Mouse (Mus musculus): ENCODE measurements around the gene Ick. TPM values are rescaled to one million over a fixed set of nuclear protein-coding genes. Genes with fewer than 3 reads are reported as not detected.

Ick gene
- total and polyA plus RNA-seq, 3 experiments: 6.1 to 16.1 TPM; not detected in 1

DNA sequence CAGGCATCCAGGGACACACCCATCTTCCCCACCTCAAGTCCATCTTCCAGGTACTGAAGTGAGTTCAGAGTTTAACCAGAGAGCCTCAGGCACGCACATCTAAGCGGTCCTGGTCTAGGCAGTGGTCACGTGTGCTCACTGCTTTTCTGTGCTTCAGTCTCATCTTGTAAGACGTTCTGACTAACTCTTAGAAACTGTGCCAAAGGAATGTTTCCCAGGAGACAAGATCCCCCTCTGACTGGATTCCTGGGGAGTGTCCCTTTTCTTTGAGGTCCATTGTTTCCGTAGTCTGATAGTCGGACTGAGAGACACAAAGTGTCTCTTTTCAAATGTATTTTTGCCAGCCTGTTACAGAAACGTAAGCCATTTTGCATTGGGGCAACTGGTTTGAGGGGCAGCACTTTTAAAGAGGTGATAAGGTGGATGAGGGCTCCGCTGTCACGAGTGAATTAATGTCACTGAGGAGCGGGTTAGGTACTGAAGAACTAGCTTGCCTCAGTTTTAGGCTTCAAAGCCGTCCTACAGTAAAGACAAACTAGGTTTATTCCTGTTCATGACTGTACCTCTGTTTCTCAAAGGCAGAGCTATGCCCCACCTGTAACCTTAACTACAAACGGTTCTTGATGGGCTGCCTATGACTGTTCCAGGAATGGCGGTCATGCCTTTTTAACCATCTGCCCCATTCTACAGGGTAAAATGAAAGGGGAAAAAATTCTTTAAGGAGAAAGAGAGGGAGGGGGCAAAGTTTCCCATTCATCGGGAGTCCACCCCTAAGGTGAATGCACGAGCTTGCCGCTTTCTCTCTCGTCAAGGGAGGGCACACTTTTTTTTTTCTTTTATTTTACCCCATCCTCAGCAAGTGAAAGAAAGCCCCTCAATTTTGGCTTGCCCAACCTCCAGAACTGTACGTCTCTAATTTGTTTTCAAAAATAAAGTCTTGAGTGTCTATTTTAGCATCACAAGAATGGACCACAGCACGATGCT, 82.0 kb downstream of the Ick start:
- Histone ChIP-seq H3K9ac (ENCODE audit: control insufficient read depth, low read depth, low read length, poor library complexity, severe bottlenecking) (no peak overlapping the region), H3K27me3 (ENCODE audit: control insufficient read depth in 1 of 2, insufficient read depth in 2 of 2, low read length in 2 of 2) (no peaks in the 10 kb centered on the region), H3K4me3 (ENCODE audit: control insufficient read depth in 1 of 2, insufficient read depth in 1 of 2, low read depth in 2 of 2, low read length in 2 of 2) (peak overlapping the region; percentile 60 to 77), H3K27ac (ENCODE audit: control insufficient read depth, low read depth, low read length) (no peak overlapping the region), H3K9me3 (replicated peaks; ENCODE audit: insufficient read depth, low read length) (no peaks in the 10 kb centered on the region), H3K36me3 (ENCODE audit: control insufficient read depth in 1 of 2, insufficient read depth in 2 of 2, low read length in 2 of 2) (peaks cover 0 to 20% of the 10 kb centered on the region in 2 experiments; a peak in 2 of 4 replicates), H3K79me2 (ENCODE audit: control insufficient read depth, insufficient read depth, low read length, poor library complexity) (no peaks in the 10 kb centered on the region), H3K4me1 (ENCODE audit: control insufficient read depth in 1 of 2, insufficient read depth in 2 of 2, low read length in 2 of 2) (peaks cover 6 to 28% of the 10 kb centered on the region in 2 experiments)
- no peak for DNase-seq (ENCODE audit: low read depth, low spot score)
- TF ChIP-seq ZC3H11A (IDR thresholded peaks at IDR 0.05; ENCODE audit: low read depth, low read length) (no peak), USF2 (IDR thresholded peaks at IDR 0.05; ENCODE audit: borderline replicate concordance in 1 of 2, insufficient read depth in 1 of 2, low read depth in 1 of 2, low read length in 2 of 2) (no peak), MAFK (IDR thresholded peaks at IDR 0.05; ENCODE audit: borderline replicate concordance, low read depth, low read length) (no peak), RAD21 (IDR thresholded peaks at IDR 0.05; ENCODE audit: low read depth, low read length) (no peak), JUND (IDR thresholded peaks at IDR 0.05; ENCODE audit: low read depth, low read length) (no peak), POLR2A (IDR thresholded peaks at IDR 0.05; ENCODE audit: control insufficient read depth in 1 of 2, insufficient read depth in 1 of 2, low read depth in 1 of 2, low read length in 2 of 2, poor library complexity in 1 of 2) (no peak), POLR2AphosphoS5 (IDR thresholded peaks at IDR 0.05; ENCODE audit: borderline replicate concordance, low read depth, low read length) (no peak), RCOR1 (IDR thresholded peaks at IDR 0.05; ENCODE audit: low read depth, low read length) (no peak), ELF1 (IDR thresholded peaks at IDR 0.05; ENCODE audit: low read depth, low read length) (no peak), MXI1 (IDR thresholded peaks at IDR 0.05; ENCODE audit: low read depth, low read length) (no peak), CHD2 (IDR thresholded peaks at IDR 0.05; ENCODE audit: low read length) (no peak), BHLHE40 (IDR thresholded peaks at IDR 0.05; ENCODE audit: borderline replicate concordance, low read depth, low read length) (no peak), MYB (IDR thresholded peaks at IDR 0.05; ENCODE audit: low read depth, low read length) (no peak), E2F4 (IDR thresholded peaks at IDR 0.05; ENCODE audit: borderline replicate concordance, low read depth, low read length) (no peak), TAL1 (IDR thresholded peaks at IDR 0.05; ENCODE audit: low read length) (no peak), MAX (IDR thresholded peaks at IDR 0.05; ENCODE audit: low read length) (no peak), ZNF384 (IDR thresholded peaks at IDR 0.05; ENCODE audit: low read depth, low read length) (no peak), CHD1 (IDR thresholded peaks at IDR 0.05; ENCODE audit: low read depth, low read length) (no peak), HCFC1 (IDR thresholded peaks at IDR 0.05; ENCODE audit: low read depth, low read length) (no peak)

GRCm38 (mm10) chr9:78191736-78192135, 82.7 kb downstream of the Ick start:
- H3K4me1 ChIP-seq (ENCODE audit: control insufficient read depth in 1 of 2, insufficient read depth in 2 of 2, low read length in 2 of 2): peaks cover 6 to 28% of the 10 kb centered on the region in 2 experiments
- H3K9me3 ChIP-seq (replicated peaks; ENCODE audit: insufficient read depth, low read length): no peaks in the 10 kb centered on the region
- peak; percentile 92 for DNase-seq (ENCODE audit: low read depth, low spot score)
- H3K9ac ChIP-seq (ENCODE audit: control insufficient read depth, low read depth, low read length, poor library complexity, severe bottlenecking): peak overlapping the region; percentile 21
- H3K27ac ChIP-seq (ENCODE audit: control insufficient read depth, low read depth, low read length): no peak overlapping the region
- peak overlapping the region; percentile 60 to 77 for H3K4me3 ChIP-seq (ENCODE audit: control insufficient read depth in 1 of 2, insufficient read depth in 1 of 2, low read depth in 2 of 2, low read length in 2 of 2)
- H3K79me2 ChIP-seq (ENCODE audit: control insufficient read depth, insufficient read depth, low read length, poor library complexity): no peaks in the 10 kb centered on the region
- peaks cover 0 to 20% of the 10 kb centered on the region in 2 experiments; a peak in 2 of 4 replicates for H3K36me3 ChIP-seq (ENCODE audit: control insufficient read depth in 1 of 2, insufficient read depth in 2 of 2, low read length in 2 of 2)
- H3K27me3 ChIP-seq (ENCODE audit: control insufficient read depth in 1 of 2, insufficient read depth in 2 of 2, low read length in 2 of 2): no peaks in the 10 kb centered on the region
- TF ChIP-seq NRF1 (IDR thresholded peaks at IDR 0.05; ENCODE audit: insufficient read depth, low read depth, low read length, poor library complexity, severe bottlenecking) (no peak), KAT2A (conservative IDR thresholded peaks at IDR 0.05; ENCODE audit: low read depth, low read length) (no peak), MAX (IDR thresholded peaks at IDR 0.05; ENCODE audit: low read length) (no peak), USF2 (IDR thresholded peaks at IDR 0.05; ENCODE audit: borderline replicate concordance in 1 of 2, insufficient read depth in 1 of 2, low read depth in 1 of 2, low read length in 2 of 2) (no peak), ZMIZ1 (IDR thresholded peaks at IDR 0.05; ENCODE audit: low read depth, low read length) (no peak), POLR2A (IDR thresholded peaks at IDR 0.05; ENCODE audit: control insufficient read depth in 1 of 2, insufficient read depth in 1 of 2, low read depth in 1 of 2, low read length in 2 of 2, poor library complexity in 1 of 2) (no peak), ETS1 (IDR thresholded peaks at IDR 0.05; ENCODE audit: low read depth, low read length) (no peak), TAL1 (IDR thresholded peaks at IDR 0.05; ENCODE audit: low read length) (no peak), MAFK (IDR thresholded peaks at IDR 0.05; ENCODE audit: borderline replicate concordance, low read depth, low read length) (0 out of 2 replicates have a peak, but pooled peaks have one; percentile 38), MAZ (IDR thresholded peaks at IDR 0.05; ENCODE audit: low read depth, low read length) (no peak), SMC3 (IDR thresholded peaks at IDR 0.05; ENCODE audit: low read depth, low read length) (no peak), RCOR1 (IDR thresholded peaks at IDR 0.05; ENCODE audit: low read depth, low read length) (no peak), JUND (IDR thresholded peaks at IDR 0.05; ENCODE audit: low read depth, low read length) (no peak), TBP (IDR thresholded peaks at IDR 0.05; ENCODE audit: low read depth, low read length) (peak; percentile 86), SIN3A (IDR thresholded peaks at IDR 0.05; ENCODE audit: low read length) (peak; percentile 23; the same call in 1 of the 2 replicates), RAD21 (IDR thresholded peaks at IDR 0.05; ENCODE audit: low read depth, low read length) (no peak), MYC (IDR thresholded peaks at IDR 0.05; ENCODE audit: low read depth, low read length) (0 out of 2 replicates have a peak, but pooled peaks have one; percentile 45), CHD2 (IDR thresholded peaks at IDR 0.05; ENCODE audit: low read length) (no peak)

All from MEL (cell line).